Mouse (Mus musculus) liver, adult (tissue): ENCODE results near the gene Trim12c.
A peak's percentile ranks its signal among the peaks of the same experiment; 100 is the strongest.
"Not testable (repeated sequence)": the region's sequence is repeated elsewhere in the genome, so short reads cannot be mapped to it uniquely, and the experiment has no call there.

Source experiments
- GATA4 ChIP-seq: IDR thresholded peaks from 2 replicates; pipeline ENCODE4 v1.6.1; 2014; ENCODE audit warnings: mild to moderate bottlenecking, low read length; ENCODE audit not compliant: insufficient replicate concordance

The Trim12c gene

DNA sequence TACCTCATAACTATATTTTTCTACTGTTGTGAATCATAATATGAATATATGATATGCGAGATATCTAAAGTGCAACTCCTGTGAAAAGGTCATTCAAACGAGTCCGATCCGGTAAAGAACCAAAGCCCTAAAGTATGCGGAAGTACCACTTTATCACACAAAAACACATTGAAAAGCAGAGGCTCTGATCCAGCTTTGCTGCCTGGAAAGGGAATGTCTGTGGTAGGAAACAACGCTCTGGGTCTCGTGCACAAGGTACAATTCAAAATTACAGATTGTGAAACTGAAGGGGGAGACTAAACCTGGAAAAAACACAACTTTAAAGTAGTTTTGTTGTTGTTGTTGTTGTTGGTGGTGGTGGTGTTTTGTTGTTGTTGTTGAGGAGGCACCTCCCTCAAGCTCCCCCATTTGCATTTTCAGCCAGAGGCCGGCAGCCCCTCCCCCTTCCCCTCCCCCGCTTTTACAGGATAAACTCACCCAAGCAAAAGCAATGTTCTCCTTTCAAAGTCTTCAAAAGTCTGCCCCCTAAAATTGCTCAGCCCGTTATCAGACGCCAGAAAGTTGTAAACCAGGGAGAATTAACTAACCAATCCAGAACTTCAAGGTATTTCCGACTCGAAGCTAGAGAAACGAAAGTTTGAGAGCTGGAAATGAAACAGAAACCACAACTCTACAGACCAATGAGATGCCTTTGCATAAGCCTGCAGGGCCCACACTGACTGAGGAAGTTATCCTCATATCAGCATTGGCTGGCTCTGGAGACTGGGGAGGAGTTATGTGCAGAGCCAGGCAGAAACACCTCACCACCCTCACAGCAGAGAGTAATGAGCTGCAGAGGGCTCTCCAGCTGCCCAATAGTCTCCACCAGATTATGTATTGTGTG lies at the start of gene Trim12c:
Gene Trim12c, minus strand, starts transcription at position 646 of the 883 bp plus-strand sequence.
- TF ChIP-seq GATA4 = peak; percentile 27; the same call in 1 of the 2 replicates

DNA sequence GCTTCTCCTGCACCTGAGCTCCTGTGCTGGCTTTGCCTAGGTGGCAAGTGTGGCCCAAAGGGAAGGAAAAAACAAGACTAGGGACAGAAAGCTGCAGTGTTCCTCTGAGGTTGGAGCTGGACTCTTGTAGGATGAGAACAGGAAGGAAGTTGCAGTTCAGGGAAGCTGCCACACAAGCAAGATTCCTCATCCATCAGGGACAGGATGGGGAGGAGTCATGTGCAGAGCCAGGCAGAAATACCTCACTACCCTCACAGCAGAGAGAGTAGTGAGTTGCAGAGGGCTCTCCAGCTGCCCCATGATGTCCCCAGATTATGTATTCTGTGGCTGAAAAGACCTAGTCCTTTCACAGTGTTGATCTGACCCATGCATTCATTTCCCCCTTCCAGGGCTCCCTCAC lies 48.0 kb upstream of the Trim12c start:
- TF ChIP-seq GATA4 = no peak

DNA sequence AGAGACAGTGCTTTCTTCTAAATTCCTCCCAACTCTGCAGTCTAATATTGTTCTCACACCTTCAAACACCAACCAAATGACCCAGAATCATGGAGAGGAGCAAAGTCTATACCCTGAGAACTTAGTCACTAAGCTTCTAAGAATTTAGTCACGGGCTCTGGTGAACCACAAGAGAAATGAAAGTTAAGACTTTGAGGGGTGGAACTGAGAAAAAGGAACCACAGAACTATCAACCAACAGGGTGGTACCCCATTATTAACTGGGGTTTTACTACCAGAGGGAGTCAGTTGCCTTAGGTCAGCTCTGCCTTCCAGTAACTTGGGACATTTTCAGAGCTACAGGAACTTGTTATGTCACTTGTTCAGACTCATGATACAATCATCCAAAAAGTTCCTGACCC lies 47.5 kb upstream of the Trim12c start, which contains the start of gene Trim30c:
Gene Trim30c, minus strand, starts transcription at position 140 of the 400 bp plus-strand sequence.
- no peak for TF ChIP-seq GATA4

DNA sequence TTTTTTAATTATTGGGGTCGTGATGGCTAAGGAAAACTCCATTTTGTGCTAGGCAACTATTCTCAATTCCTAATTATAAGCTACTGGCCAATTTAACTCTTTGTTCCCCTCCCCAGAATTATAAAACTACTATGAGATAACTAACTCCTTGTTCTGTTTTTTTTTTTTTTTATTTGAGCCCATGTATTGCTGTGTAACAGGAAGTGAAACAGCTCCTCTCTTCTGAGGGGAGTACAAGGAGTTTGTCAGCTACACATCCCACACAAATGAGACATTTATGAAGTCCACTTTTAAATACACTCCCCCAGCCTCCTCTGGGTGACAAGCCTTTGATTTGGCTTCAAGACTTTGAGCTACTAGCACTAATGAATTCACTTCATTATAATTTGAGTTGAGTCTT lies 45.3 kb upstream of the Trim12c start:
- TF ChIP-seq GATA4 = no peak

DNA sequence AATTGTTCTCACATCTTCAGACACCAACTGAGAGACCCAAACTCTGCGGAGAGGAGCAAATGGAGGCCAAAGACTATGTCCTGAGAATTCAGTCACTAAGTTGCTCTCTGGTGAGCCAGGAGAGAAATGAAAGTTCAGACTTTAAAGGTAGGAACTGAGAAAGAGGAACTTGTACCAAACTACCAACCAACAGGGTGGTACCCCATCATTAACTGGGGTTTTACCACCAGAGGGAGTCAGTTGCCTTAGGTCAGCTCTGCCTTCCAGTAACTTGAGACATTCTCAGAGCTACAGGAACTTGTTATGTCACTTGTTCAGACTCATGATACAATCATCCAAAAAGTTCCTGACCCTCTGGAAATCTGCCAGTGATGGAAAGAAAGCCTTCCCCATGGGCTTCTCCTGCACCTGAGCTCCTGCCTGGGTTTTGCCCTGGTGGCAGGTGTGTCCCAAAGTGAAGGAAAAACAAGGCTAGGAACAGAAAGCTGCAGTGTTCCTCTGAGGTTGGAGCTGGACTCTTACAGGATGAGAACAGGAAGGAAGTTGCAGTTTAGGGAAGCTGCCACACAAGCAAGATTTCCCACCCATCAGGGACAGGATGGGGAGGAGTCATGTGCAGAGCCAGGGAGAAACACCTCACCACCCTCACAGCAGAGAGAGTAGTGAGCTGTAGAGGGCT lies 16.7 kb upstream of the Trim12c start, which contains the start of gene Trim30b:
Gene Trim30b, minus strand, starts transcription at position 149 of the 679 bp plus-strand sequence.
- no peak for TF ChIP-seq GATA4

DNA sequence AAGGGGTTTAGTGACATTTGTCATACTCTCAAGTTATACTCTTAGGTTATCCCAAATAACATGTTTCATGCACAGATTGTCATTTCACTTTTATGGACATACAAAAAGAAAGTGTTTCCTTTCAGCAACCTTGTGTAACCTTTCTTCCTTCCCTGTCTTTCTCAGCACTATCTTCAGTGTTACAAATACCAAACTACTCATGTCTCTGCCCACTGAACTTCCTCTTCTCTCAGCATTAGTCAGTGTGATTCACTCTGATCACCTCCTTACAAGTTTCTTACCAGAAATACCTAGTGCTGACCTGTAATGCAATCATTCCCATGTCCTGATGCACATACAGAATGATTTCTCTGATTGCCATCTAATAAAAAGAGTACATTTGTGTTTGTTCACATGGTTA lies 13.2 kb upstream of the Trim12c start:
- TF ChIP-seq GATA4 = no peak

DNA sequence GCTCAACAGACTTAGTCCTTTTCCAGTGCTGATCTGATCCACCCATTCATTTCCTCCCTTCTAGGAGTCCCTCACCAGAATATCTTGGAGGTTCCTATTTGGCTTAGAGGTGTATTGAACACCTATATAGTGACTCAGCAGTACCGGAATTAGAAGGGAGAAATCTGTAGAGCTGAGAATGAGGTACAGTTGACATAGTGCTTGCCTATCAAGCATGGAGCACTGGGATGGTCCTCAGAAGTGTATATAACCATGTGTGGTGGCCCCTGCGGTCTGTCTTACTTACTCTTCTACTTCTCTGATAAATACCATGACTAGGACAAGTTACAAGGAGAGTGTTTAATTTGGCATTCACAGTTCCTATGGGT lies 422 bp upstream of the Trim12c start:
- no peak for TF ChIP-seq GATA4

DNA sequence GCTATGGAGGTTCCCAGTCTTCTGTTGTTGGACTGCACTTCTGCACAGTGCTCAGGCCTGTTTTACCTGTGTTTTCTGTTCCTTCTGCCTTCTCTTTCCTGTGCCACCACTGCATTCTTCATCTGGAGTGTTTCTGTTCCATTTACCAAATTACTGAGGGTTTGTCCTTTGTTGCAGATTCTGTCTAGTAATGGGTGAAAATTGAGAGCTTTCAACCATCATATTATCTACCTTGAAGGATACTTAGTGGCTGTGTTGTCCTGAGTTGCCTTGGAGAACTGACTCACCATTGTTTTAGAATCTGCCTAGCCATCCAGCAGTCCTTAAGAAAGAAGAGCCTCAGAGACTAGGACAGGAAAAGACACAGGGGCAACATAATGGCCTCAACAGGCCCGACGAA lies 24.0 kb downstream of the Trim12c start, which contains the start of gene Trim34b:
Gene Trim34b, plus strand, starts transcription at position 301 of the 400 bp plus-strand sequence.
- TF ChIP-seq GATA4 = not testable (repeated sequence)

DNA sequence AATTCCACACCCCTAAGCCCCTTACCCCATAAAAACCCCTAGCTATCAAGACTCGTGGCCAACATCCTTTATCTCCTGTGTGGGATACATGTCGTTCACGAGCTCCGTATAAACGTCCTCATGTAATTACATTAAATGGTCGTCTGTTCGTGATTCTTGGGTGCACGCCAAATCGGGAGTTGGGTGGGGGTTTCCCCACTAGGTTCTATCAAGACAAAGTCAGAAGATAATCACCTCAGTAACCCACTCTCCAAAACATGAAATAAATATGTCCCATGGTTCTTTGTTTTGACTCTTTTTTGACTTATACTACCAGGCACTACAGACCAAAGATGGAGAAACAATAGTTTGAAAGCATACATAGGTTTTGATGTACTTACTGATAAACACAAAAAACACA lies 31.1 kb downstream of the Trim12c start:
- no peak for TF ChIP-seq GATA4

DNA sequence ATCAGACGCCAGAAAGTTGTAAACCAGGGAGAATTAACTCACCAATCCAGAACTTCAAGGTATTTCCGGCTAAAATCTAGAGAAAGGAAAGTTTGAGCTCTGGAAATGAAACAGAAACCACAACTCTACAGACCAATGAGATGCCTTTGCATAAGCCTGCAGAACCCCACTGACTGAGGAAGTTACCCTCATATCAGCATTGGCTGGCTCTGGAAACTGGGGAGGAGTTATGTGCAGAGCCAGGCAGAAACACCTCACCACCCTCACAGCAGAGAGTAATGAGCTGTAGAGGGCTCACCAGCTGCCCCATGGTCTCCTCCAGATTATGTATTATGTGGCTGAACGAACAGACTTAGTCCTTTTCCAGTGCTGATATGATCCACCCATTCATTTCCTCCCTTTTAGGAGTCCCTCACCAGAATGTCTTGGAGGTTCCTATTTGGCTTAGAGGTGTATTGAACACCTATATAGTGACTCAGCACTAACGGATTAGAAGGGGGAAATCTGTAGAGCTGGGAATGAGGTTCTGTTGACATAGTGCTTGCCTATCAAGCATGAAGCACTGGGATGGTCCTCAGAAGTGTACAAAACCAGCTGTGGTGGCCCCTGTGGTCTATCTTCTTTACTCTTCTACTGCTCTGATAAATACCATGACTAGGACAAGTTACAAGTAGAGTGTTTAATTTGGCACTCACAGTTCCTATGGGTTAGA lies 37.6 kb downstream of the Trim12c start, which contains the start of gene Trim12a:
Gene Trim12a, minus strand, starts transcription at position 98 of the 712 bp plus-strand sequence.
- TF ChIP-seq GATA4 = not testable (repeated sequence)

DNA sequence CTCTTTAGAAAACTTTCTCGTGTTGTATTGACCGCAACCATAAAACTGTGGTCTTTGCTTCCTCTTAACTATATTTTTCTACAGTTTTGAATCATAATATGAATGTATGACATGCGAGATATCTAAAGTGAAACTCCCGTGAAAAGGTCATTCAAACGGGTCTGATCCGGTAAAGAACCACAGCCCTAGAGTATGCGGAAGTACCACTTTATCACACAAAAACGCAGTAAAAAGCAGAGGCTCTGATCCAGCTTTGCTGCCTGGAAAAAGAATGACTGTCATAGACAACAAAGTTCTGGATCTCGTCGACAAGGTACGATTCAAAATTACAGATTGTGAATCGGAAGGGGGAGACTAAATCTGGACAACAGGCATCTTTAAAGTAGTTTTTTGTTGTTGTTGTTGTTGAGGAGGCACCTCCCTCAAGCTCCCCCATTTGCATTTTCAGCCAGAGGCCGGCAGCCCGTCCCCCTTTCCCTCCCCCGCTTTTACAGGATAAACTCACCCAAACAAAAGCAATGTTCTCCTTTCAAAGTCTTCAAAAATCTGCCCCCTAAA lies 38.3 kb downstream of the Trim12c start:
- TF ChIP-seq GATA4 = no peak

DNA sequence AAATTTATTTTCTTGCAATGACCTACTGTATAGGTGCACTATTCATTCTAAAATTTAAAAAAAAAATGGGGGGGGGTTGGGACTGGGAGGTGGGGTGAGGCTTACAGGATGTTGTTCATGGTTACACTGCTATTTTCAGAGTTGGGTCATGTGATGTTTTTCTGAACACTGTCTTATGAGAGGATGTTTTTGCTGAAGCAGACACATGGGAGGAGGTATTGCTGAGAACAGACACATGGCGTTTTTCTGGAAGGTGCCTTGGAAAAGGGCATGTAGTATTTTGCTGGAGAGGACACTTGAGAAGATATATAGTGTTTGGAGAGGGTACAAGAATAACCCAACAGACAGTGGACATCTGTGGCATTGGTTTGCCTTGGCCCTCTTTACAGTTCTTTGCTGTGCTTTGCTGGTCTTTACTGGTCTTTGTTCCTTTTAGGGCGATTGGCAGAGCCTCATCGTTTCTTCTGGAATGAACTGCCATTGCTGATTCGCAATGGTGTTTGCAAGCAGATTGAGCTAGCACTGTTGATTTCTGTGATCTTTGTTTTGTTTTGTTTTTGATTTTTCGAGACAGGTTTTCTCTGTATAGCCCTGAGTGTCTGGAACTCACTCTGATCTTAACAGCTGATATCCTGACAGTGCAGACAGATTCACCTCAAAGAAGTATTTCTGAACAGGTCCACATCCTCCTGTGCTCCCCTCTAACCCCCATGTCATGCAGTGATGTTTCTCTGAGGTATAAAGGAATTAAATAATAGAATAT lies 61.3 kb downstream of the Trim12c start:
- no peak for TF ChIP-seq GATA4

DNA sequence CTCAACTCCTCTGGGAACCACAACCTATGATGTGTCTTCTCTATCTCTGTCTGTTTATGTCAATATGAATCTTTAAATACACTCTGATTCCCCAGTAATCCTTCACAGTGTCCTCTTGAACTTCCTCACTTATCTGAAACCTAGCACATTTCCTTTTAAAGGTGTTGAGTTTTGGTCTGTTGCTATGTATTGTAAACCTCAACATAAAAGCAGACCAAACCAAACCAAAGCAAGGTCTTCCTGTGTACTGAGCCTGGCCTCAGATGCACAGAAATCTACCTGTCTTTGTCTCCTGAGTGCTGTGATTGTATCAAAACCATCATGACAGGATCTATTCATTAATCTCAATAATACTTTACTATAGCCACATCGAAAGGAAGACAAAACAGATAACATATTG lies 62.5 kb downstream of the Trim12c start:
- TF ChIP-seq GATA4 = no peak
